Mouse (Mus musculus) kidney, postnatal 25 days (tissue): ENCODE measurements around the gene Fhad1.
A peak's percentile ranks its signal among the peaks of the same experiment; 100 is the strongest.

Source experiments
- DNase-seq, 2 experiments: peaks; one replicate each; pipeline ENCODE4 v3.0.0; 2021; ENCODE audit warnings: mixed read lengths in 2 of 2

Fhad1 gene

GRCm38 (mm10) chr4:141861591-141862295 lies 153.1 kb downstream of the Fhad1 start:
- DNase-seq: peak in 1 of 2 experiments; percentile 31

- DNase-seq: peak in 1 of 2 experiments; percentile 37
These were observed 154.5 kb downstream of the Fhad1 start for GRCm38 (mm10) chr4:141860246-141860841.

GRCm38 (mm10) chr4:141859351-141859750 lies 155.5 kb downstream of the Fhad1 start:
- peak in 1 of 2 experiments; percentile 39 for DNase-seq

GRCm38 (mm10) chr4:141858501-141858900 lies 156.4 kb downstream of the Fhad1 start:
- DNase-seq: peak in 1 of 2 experiments; percentile 71

- DNase-seq: peak; percentile 79 to 85
These were observed 157.4 kb downstream of the Fhad1 start for GRCm38 (mm10) chr4:141857422-141857930.

- DNase-seq: peak in 1 of 2 experiments; percentile 69
These were observed 161.4 kb downstream of the Fhad1 start for GRCm38 (mm10) chr4:141853437-141853836.

- DNase-seq: no peak
These were observed 168.9 kb downstream of the Fhad1 start, which contains the start of gene Ctrc for GRCm38 (mm10) chr4:141845999-141846398. TSS of gene Ctrc (minus strand) at chr4:141846359.
